Mouse (Mus musculus): Measurements from ENCODE around the gene AC124502.3. TPM values are rescaled to one million over a fixed set of nuclear protein-coding genes. Genes with fewer than 3 reads are reported as not detected.
"Not testable (repeated sequence)": the region's sequence is repeated elsewhere in the genome, so short reads cannot be mapped to it uniquely, and the experiment has no call there.

The AC124502.3 gene
- polyA plus RNA-seq, 1 experiment = 2.2 TPM

GRCm38 (mm10) chr19:5079279-5079678 is 40.6 kb downstream of the AC124502.3 start:
- Histone ChIP-seq H3K4me1 (ENCODE audit: control insufficient read depth, insufficient read depth, low read length) (peaks cover 6% of the 10 kb centered on the region; the same call in 1 of the 2 replicates), H3K27ac (ENCODE audit: insufficient read depth, low read depth, low read length) (no peak overlapping the region), H3K4me3 (ENCODE audit: insufficient read depth, low read length) (no peak overlapping the region)
- TF ChIP-seq POLR2A (IDR thresholded peaks at IDR 0.05; ENCODE audit: borderline replicate concordance, low read depth, low read length) = no peak
- no peak for TF ChIP-seq CTCF (IDR thresholded peaks at IDR 0.05; ENCODE audit: low read depth, low read length)

GRCm38 (mm10) chr19:5082005-5082404 is 43.3 kb downstream of the AC124502.3 start:
- Histone ChIP-seq H3K4me1 (ENCODE audit: control insufficient read depth, insufficient read depth, low read length) (peaks cover 4% of the 10 kb centered on the region; the same call in 1 of the 2 replicates), H3K27ac (ENCODE audit: insufficient read depth, low read depth, low read length) (no peak overlapping the region), H3K4me3 (ENCODE audit: insufficient read depth, low read length) (no peak overlapping the region)
- TF ChIP-seq POLR2A (IDR thresholded peaks at IDR 0.05; ENCODE audit: borderline replicate concordance, low read depth, low read length) (no peak), CTCF (IDR thresholded peaks at IDR 0.05; ENCODE audit: low read depth, low read length) (no peak)

- no peak overlapping the region for H3K4me3 ChIP-seq (ENCODE audit: insufficient read depth, low read length)
- TF ChIP-seq POLR2A (IDR thresholded peaks at IDR 0.05; ENCODE audit: borderline replicate concordance, low read depth, low read length) = no peak
- no peak for TF ChIP-seq CTCF (IDR thresholded peaks at IDR 0.05; ENCODE audit: low read depth, low read length)
- H3K27ac ChIP-seq (ENCODE audit: insufficient read depth, low read depth, low read length) = no peak overlapping the region
- peaks cover 9% of the 10 kb centered on the region for H3K4me1 ChIP-seq (ENCODE audit: control insufficient read depth, insufficient read depth, low read length)
Observed at GRCm38 (mm10) chr19:5082596-5082995, 43.9 kb downstream of the AC124502.3 start.

- no peak overlapping the region for H3K27ac ChIP-seq (ENCODE audit: insufficient read depth, low read depth, low read length)
- H3K4me1 ChIP-seq (ENCODE audit: control insufficient read depth, insufficient read depth, low read length) = peaks cover 11% of the 10 kb centered on the region
- H3K4me3 ChIP-seq (ENCODE audit: insufficient read depth, low read length) = no peak overlapping the region
- TF ChIP-seq CTCF (IDR thresholded peaks at IDR 0.05; ENCODE audit: low read depth, low read length) (no peak), POLR2A (IDR thresholded peaks at IDR 0.05; ENCODE audit: borderline replicate concordance, low read depth, low read length) (no peak)
Observed at GRCm38 (mm10) chr19:5083961-5084833, 45.5 kb downstream of the AC124502.3 start.

GRCm38 (mm10) chr19:5084834-5085144 is 46.1 kb downstream of the AC124502.3 start:
- peak overlapping the region; percentile 65 for H3K4me3 ChIP-seq (ENCODE audit: insufficient read depth, low read length)
- no peak overlapping the region for H3K27ac ChIP-seq (ENCODE audit: insufficient read depth, low read depth, low read length)
- TF ChIP-seq POLR2A (IDR thresholded peaks at IDR 0.05; ENCODE audit: borderline replicate concordance, low read depth, low read length) (no peak), CTCF (IDR thresholded peaks at IDR 0.05; ENCODE audit: low read depth, low read length) (no peak)
- peaks cover 14% of the 10 kb centered on the region for H3K4me1 ChIP-seq (ENCODE audit: control insufficient read depth, insufficient read depth, low read length)

- Histone ChIP-seq H3K27ac (ENCODE audit: insufficient read depth, low read depth, low read length) (no peak within 1 kb of the TSS), H3K4me3 (ENCODE audit: insufficient read depth, low read length) (peak within 1 kb of the TSS; percentile 65), H3K4me1 (ENCODE audit: control insufficient read depth, insufficient read depth, low read length) (peaks cover 14% of the 10 kb centered on the region)
- TF ChIP-seq CTCF (IDR thresholded peaks at IDR 0.05; ENCODE audit: low read depth, low read length) = no peak
Observed at GRCm38 (mm10) chr19:5085145-5085863, 46.6 kb downstream of the AC124502.3 start, which contains the start of gene Tmem151a. Tmem151a (minus strand) TSS chr19:5085531.

GRCm38 (mm10) chr19:5086533-5086932 is 47.8 kb downstream of the AC124502.3 start:
- peaks cover 14% of the 10 kb centered on the region for H3K4me1 ChIP-seq (ENCODE audit: control insufficient read depth, insufficient read depth, low read length)
- H3K4me3 ChIP-seq (ENCODE audit: insufficient read depth, low read length); H3K27ac ChIP-seq (ENCODE audit: insufficient read depth, low read depth, low read length): not testable (repeated sequence)

GRCm38 (mm10) chr19:5087884-5088728 is 49.4 kb downstream of the AC124502.3 start, which contains the start of gene Yif1a:
Yif1a (plus strand) TSS chr19:5088538.
- H3K4me3 ChIP-seq (ENCODE audit: insufficient read depth, low read length) = peak within 1 kb of the TSS; percentile 91
- TF ChIP-seq POLR2A (IDR thresholded peaks at IDR 0.05; ENCODE audit: borderline replicate concordance, low read depth, low read length) (no peak), CTCF (IDR thresholded peaks at IDR 0.05; ENCODE audit: low read depth, low read length) (no peak)
- H3K4me1 ChIP-seq (ENCODE audit: control insufficient read depth, insufficient read depth, low read length) = peaks cover 14% of the 10 kb centered on the region
- H3K27ac ChIP-seq (ENCODE audit: insufficient read depth, low read depth, low read length) = peak within 1 kb of the TSS; percentile 50

GRCm38 (mm10) chr19:5089324-5089723 is 50.6 kb downstream of the AC124502.3 start:
- TF ChIP-seq POLR2A (IDR thresholded peaks at IDR 0.05; ENCODE audit: borderline replicate concordance, low read depth, low read length) = no peak
- no peak for TF ChIP-seq CTCF (IDR thresholded peaks at IDR 0.05; ENCODE audit: low read depth, low read length)
- H3K4me3 ChIP-seq (ENCODE audit: insufficient read depth, low read length) = peak overlapping the region; percentile 91
- peaks cover 20% of the 10 kb centered on the region for H3K4me1 ChIP-seq (ENCODE audit: control insufficient read depth, insufficient read depth, low read length)
- H3K27ac ChIP-seq (ENCODE audit: insufficient read depth, low read depth, low read length) = no peak overlapping the region
